Mouse (Mus musculus): ENCODE data around the gene Stx3. TPM values are rescaled to one million over a fixed set of nuclear protein-coding genes. Genes with fewer than 3 reads are reported as not detected.

The Stx3 gene
- polyA plus RNA-seq, 1 experiment: 19.3 TPM

DNA sequence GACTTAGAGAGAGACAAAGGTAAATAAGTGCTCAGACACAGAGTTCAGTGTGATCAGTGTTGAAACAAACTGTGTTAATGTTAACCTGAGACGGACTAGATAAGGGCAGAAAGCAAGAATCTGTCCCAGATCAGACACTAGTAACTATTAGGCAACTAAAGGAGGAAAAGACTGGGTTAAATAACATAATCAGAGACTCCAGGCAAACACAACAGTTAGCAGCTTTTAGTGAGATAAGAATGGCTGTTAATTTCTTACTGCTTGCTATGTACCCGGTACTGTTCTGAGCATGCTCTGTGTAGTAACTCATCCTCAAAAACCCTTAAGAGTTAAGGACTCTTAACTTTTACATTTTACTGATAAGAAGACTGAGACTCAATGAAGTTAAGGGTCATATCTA is 93.3 kb downstream of the Stx3 start:
- no peak for DNase-seq (ENCODE audit: low spot score)

Other genes starting within 250 kb of the Stx3 start
- 5.2 and 6.5 TPM in 2 replicates for gene Ms4a6d, start 214.6 kb downstream of the Stx3 start, polyA plus RNA-seq (2012; rRNA removed)
- gene Ms4a2, start 195.7 kb downstream of the Stx3 start, polyA plus RNA-seq (2012; rRNA removed): 0.19 and 0.21 TPM in 2 replicates
- not detected in 2 replicates for gene Ms4a3, start 178.6 kb downstream of the Stx3 start, polyA plus RNA-seq (2012; rRNA removed)
- not detected in 2 replicates for gene Oosp2, start 158.8 kb downstream of the Stx3 start, polyA plus RNA-seq (2012; rRNA removed)
- not detected in 2 replicates for gene Oosp1, start 128.3 kb downstream of the Stx3 start, polyA plus RNA-seq (2012; rRNA removed)
- gene Oosp3, start 122.3 kb downstream of the Stx3 start, polyA plus RNA-seq (2012; rRNA removed): not detected in 2 replicates
- gene Gif, start 71.8 kb downstream of the Stx3 start, polyA plus RNA-seq (2012; rRNA removed): not detected in 2 replicates
- gene Mrpl16, start 49.0 kb downstream of the Stx3 start, polyA plus RNA-seq (2012; rRNA removed): 32.9 and 33.0 TPM in 2 replicates
- gene Olfr1417, start 19.8 kb upstream of the Stx3 start, polyA plus RNA-seq (2012; rRNA removed): 0.08 TPM in 1 of 2 replicates, not detected in the other
- not detected in 2 replicates for gene Olfr1418, start 41.7 kb upstream of the Stx3 start, polyA plus RNA-seq (2012; rRNA removed)
- gene Olfr1419, start 55.7 kb upstream of the Stx3 start, polyA plus RNA-seq (2012; rRNA removed): 0.03 TPM in 1 of 2 replicates, not detected in the other
- not detected in 2 replicates for gene Olfr1420, start 67.2 kb upstream of the Stx3 start, polyA plus RNA-seq (2012; rRNA removed)
- gene Patl1, start 93.0 kb upstream of the Stx3 start, polyA plus RNA-seq (2012; rRNA removed): 17.4 and 18.4 TPM in 2 replicates
- gene Osbp, start 146.5 kb upstream of the Stx3 start, polyA plus RNA-seq (2012; rRNA removed): 33.2 and 35.0 TPM in 2 replicates
- not detected in 2 replicates for gene Olfr1423, start 221.9 kb upstream of the Stx3 start, polyA plus RNA-seq (2012; rRNA removed)
- gene Olfr1424, start 243.3 kb upstream of the Stx3 start, polyA plus RNA-seq (2012; rRNA removed): not detected in 2 replicates